Mouse (Mus musculus) gastrocnemius, postnatal 36 days (tissue): ENCODE results near the gene Cpeb3. TPM values are rescaled to one million over a fixed set of nuclear protein-coding genes. Genes with fewer than 3 reads are reported as not detected.
"Not testable (repeated sequence)": the region's sequence is repeated elsewhere in the genome, so short reads cannot be mapped to it uniquely, and the experiment has no call there.

Experiments
- DNase-seq, 2 experiments: peaks; one replicate each; pipeline ENCODE4 v3.0.0; 2022
- intact Hi-C: fragments of 180-260 bp; cut with DNase I; formaldehyde crosslinking; loops from one replicate; pipeline ENCODE4 v1.15.1; 2025
- long read RNA-seq, 2 experiments: library from polyadenylated mRNA; stranded (forward); transcript quantifications; one replicate each; pipeline ENCODE4 v2.0.0; 2021
- total RNA-seq, 2 experiments: library from RNA; stranded (reverse); gene quantifications; 2 replicates each; pipeline ENCODE4 v1.2.3; 2021

The Cpeb3 gene
- total RNA-seq: 10 to 100 TPM; 47.6 to 50.2 TPM
- long read RNA-seq, experiment 1, partial matches to known transcripts: 0 of 14 reads
- long read RNA-seq, experiment 1, other reads (novel, unspliced or antisense): 14 of 14 reads
- long read RNA-seq, experiment 2, full-length matches to known transcripts: 1 of 7 reads
- long read RNA-seq, experiment 2, partial matches to known transcripts: 0 of 7 reads
- long read RNA-seq, experiment 2, other reads (novel, unspliced or antisense): 6 of 7 reads

GRCm38 (mm10) chr19:37208176-37208755 lies at the start of gene Cpeb3:
TSS of gene Cpeb3 (minus strand) at chr19:37208601.
- peak in 1 of 2 experiments; percentile 16 for DNase-seq
- intact Hi-C loops: loop anchor here (2.0 kb wide), 1 partner anchor 157 kb away; no protein-coding TSS in a partner anchor

GRCm38 (mm10) chr19:37255321-37255720 lies 46.9 kb upstream of the Cpeb3 start:
- intact Hi-C loops: no loop called here
- DNase-seq: no peak

- intact Hi-C loops: no loop called here
- DNase-seq: no peak
Observed at GRCm38 (mm10) chr19:37252104-37252503, 43.7 kb upstream of the Cpeb3 start.

GRCm38 (mm10) chr19:37248199-37248598 lies 39.8 kb upstream of the Cpeb3 start:
- intact Hi-C loops: no loop called here
- DNase-seq: no peak

GRCm38 (mm10) chr19:37246859-37247258 lies 38.5 kb upstream of the Cpeb3 start:
- no peak for DNase-seq
- intact Hi-C loops: no loop called here

- no peak for DNase-seq
- intact Hi-C loops: no loop called here
Observed at GRCm38 (mm10) chr19:37242707-37243106, 34.3 kb upstream of the Cpeb3 start.

GRCm38 (mm10) chr19:37241201-37241600 lies 32.8 kb upstream of the Cpeb3 start:
- intact Hi-C loops: no loop called here
- DNase-seq: no peak

- intact Hi-C loops: no loop called here
- DNase-seq: no peak
Observed at GRCm38 (mm10) chr19:37239096-37239495, 30.7 kb upstream of the Cpeb3 start.

- intact Hi-C loops: no loop called here
- DNase-seq: no peak
Observed at GRCm38 (mm10) chr19:37238651-37239050, 30.2 kb upstream of the Cpeb3 start.

GRCm38 (mm10) chr19:37237712-37238437 lies 29.5 kb upstream of the Cpeb3 start:
- no peak for DNase-seq
- intact Hi-C loops: no loop called here

- no peak for DNase-seq
- intact Hi-C loops: no loop called here
Observed at GRCm38 (mm10) chr19:37237306-37237705, 28.9 kb upstream of the Cpeb3 start.

- intact Hi-C loops: no loop called here
- no peak for DNase-seq
Observed at GRCm38 (mm10) chr19:37235818-37236217, 27.4 kb upstream of the Cpeb3 start.

GRCm38 (mm10) chr19:37233561-37234539 lies 25.4 kb upstream of the Cpeb3 start:
- intact Hi-C loops: no loop called here
- DNase-seq: no peak

- intact Hi-C loops: not testable (repeated sequence)
Observed at GRCm38 (mm10) chr19:37232598-37232997, 24.2 kb upstream of the Cpeb3 start.

GRCm38 (mm10) chr19:37225197-37225862 lies 16.9 kb upstream of the Cpeb3 start:
- DNase-seq: no peak
- intact Hi-C loops: no loop called here

More at GRCm38 (mm10) chr19:37232598-37232997, 24.2 kb upstream of the Cpeb3 start:
- not testable (repeated sequence) for DNase-seq

GRCm38 (mm10) chr19:37214711-37215110 lies 6.3 kb upstream of the Cpeb3 start:
- no peak for DNase-seq
- intact Hi-C loops: no loop called here

GRCm38 (mm10) chr19:37211416-37211815 lies 3.0 kb upstream of the Cpeb3 start:
- no peak for DNase-seq
- intact Hi-C loops: no loop called here

GRCm38 (mm10) chr19:37210457-37210856 lies 2.1 kb upstream of the Cpeb3 start:
- intact Hi-C loops: no loop called here
- DNase-seq: no peak

- no peak for DNase-seq
- intact Hi-C loops: loop anchor here (2.0 kb wide), 1 partner anchor 159 kb away; no protein-coding TSS in a partner anchor
Observed at GRCm38 (mm10) chr19:37209467-37210128, 1.2 kb upstream of the Cpeb3 start.
